Mouse (Mus musculus) hindbrain, embryonic 15.5 days (tissue): Measurements from ENCODE around the gene Erbb4. TPM values are rescaled to one million over a fixed set of nuclear protein-coding genes. Genes with fewer than 3 reads are reported as not detected.
A peak's percentile ranks its signal among the peaks of the same experiment; 100 is the strongest.

Source experiments
- ATAC-seq: fragments of 200-750 bp; cut with Nextera tagmentation; 2 replicates; pipeline ENCODE4 v1.8.0; 2017; ENCODE audit warnings: low read depth, moderate number of reproducible peaks, moderate TSS enrichment; ENCODE audit not compliant: low FRiP score
- H3K27ac ChIP-seq: fragments of 300-500 bp; sonication (generic); replicated peaks from 2 replicates; pipeline ENCODE4 v1.5.1; 2015; ENCODE audit warnings: mild to moderate bottlenecking, inconsistent platforms
- H3K27me3 ChIP-seq: fragments of 300-500 bp; sonication (generic); 2 replicates; pipeline ENCODE4 v1.6.1; 2015; ENCODE audit warnings: control low read depth, inconsistent platforms
- H3K36me3 ChIP-seq: fragments of 300-500 bp; sonication (generic); 2 replicates; pipeline ENCODE4 v1.6.1; 2015; ENCODE audit warnings: control low read depth, inconsistent platforms
- H3K4me1 ChIP-seq: fragments of 300-500 bp; sonication (generic); replicated peaks from 2 replicates; pipeline ENCODE4 v1.6.1; 2015; ENCODE audit warnings: control low read depth, inconsistent platforms
- H3K4me2 ChIP-seq: fragments of 300-500 bp; sonication (generic); 2 replicates; pipeline ENCODE4 v1.6.1; 2015; ENCODE audit warnings: moderate library complexity, mild to moderate bottlenecking, inconsistent platforms
- H3K4me3 ChIP-seq: fragments of 300-500 bp; sonication (generic); 2 replicates; pipeline ENCODE4 v1.5.1; 2015; ENCODE audit warnings: mild to moderate bottlenecking, inconsistent platforms
- H3K9ac ChIP-seq: fragments of 300-500 bp; sonication (generic); 2 replicates; pipeline ENCODE4 v1.6.1; 2015; ENCODE audit warnings: inconsistent platforms
- H3K9me3 ChIP-seq: fragments of 300-500 bp; sonication (generic); 2 replicates; pipeline ENCODE4 v1.6.1; 2016; ENCODE audit warnings: control low read depth, inconsistent platforms
- WGBS: fragments of 180-500 bp; shearing (Covaris S2); methylation state at CpG from one replicate; pipeline ENCODE4 v1.1.7; 2015; 5-methylcytosine and 5-hydroxymethylcytosine counted together
- polyA plus RNA-seq: library from polyadenylated mRNA; unstranded; fragments of >200 nt; fragmentation: Nextera tagmentation; extraction: Ambion mirVana; gene quantifications from 2 replicates; pipeline ENCODE4 v1.2.1, GENCODE M21; 2015

The Erbb4 gene
- polyA plus RNA-seq, 1 experiment from 2014 or later: 15.6 TPM

DNA sequence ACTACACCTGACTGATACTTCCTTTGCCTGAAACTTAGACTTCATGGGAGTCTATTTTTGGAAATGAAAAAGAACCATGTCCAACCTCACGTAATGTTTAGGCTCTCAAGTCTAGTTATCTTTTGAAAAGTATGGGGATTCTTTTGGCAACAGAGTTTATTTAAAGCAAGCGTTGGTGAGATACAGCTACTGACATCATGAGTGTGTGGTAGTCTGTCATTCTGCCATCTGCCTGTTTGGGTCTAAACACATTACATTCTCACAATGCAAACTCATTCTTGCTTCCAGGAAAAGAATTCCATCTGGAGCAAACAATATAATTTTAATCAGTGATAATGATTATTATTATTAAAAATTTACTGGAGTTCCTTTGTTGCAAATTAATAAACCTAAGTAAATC, 736.3 kb downstream of the Erbb4 start:
- no peak overlapping the region for H3K9ac ChIP-seq
- H3K27me3 ChIP-seq: no peaks in the 10 kb centered on the region
- no peak overlapping the region for H3K27ac ChIP-seq
- no peak overlapping the region for H3K4me2 ChIP-seq
- no peaks in the 10 kb centered on the region for H3K36me3 ChIP-seq
- no peaks in the 10 kb centered on the region for H3K9me3 ChIP-seq
- 89% methylated on average over 2 of the region's 2 CpGs for WGBS
- ATAC-seq: no peak
- no peak overlapping the region for H3K4me3 ChIP-seq
- no peaks in the 10 kb centered on the region for H3K4me1 ChIP-seq

DNA sequence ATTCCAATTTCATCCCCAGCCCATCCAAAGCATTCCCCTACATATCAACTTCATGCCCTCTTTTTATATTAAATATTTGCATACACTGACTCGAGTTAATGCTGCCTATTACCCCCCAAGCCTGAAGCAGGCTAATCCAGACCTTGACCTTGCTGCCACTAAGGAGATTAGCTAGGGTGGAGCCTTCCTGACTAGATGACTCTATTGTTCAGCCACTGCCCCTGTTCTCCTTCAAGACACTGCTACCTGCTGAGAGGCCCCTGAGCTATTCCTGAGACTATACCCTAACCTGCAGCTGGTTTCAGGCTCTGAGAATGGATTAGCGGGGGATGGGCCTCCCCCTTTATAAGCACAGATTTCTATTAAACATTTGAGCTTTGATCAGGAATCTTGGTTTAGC, 774.1 kb downstream of the Erbb4 start:
- H3K36me3 ChIP-seq: no peaks in the 10 kb centered on the region
- H3K4me1 ChIP-seq: no peaks in the 10 kb centered on the region
- 60% methylated on average over 2 of the region's 2 CpGs for WGBS

DNA sequence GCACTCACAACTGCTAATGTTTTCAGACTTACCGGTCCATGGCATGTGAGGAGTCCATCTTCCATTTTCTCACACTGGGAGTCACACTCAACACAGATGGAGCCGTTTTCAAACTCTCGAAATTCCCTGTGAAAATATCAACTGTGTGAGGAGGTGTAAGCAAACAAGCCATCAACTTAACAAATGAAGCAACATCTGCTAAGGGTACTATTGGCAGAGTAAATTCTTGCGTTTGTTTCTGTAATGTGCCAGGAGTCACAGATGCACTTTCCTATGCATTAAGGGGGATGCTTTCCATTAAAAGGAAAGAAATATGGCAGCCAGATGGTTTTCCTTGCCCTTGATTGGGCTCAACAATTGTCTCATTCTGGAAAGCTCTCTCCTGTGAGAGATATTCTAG, 802.0 kb downstream of the Erbb4 start:
- Histone ChIP-seq H3K27ac (no peak overlapping the region), H3K36me3 (no peaks in the 10 kb centered on the region), H3K9ac (no peak overlapping the region), H3K27me3 (no peaks in the 10 kb centered on the region), H3K4me1 (no peaks in the 10 kb centered on the region), H3K4me3 (no peak overlapping the region), H3K4me2 (no peak overlapping the region), H3K9me3 (no peaks in the 10 kb centered on the region)
- 74% methylated on average over 4 of the region's 4 CpGs for WGBS
- ATAC-seq: no peak

More for the DNA sequence above, 774.1 kb downstream of the Erbb4 start:
- no peaks in the 10 kb centered on the region for H3K27me3 ChIP-seq
- no peak overlapping the region for H3K4me2 ChIP-seq
- H3K4me3 ChIP-seq: no peak overlapping the region
- ATAC-seq: no peak
- H3K9ac ChIP-seq: no peak overlapping the region
- H3K27ac ChIP-seq: no peak overlapping the region
- H3K9me3 ChIP-seq: no peaks in the 10 kb centered on the region

DNA sequence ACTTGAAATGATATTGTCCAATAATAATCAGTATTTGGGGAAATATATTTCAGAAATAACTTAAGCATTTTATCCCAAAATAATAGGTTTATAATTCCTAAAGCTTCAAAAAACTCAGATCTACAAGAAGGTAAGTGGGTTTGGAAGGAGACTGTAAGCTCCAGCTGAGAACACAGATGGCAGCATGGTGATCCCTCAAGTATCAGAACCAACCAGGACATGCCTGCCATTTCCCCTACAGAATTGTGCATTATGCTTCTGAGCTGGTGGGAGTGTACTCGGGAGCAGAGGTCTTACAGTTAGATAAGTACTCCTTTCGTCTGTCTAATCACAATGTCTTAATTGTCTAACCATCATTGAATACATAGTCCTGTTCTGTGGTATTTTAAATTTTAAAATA, 823.4 kb downstream of the Erbb4 start:
- 70% methylated on average over 2 of the region's 2 CpGs for WGBS
- no peaks in the 10 kb centered on the region for H3K27me3 ChIP-seq
- no peak overlapping the region for H3K27ac ChIP-seq
- H3K9ac ChIP-seq: no peak overlapping the region
- no peaks in the 10 kb centered on the region for H3K36me3 ChIP-seq
- H3K4me2 ChIP-seq: no peak overlapping the region
- no peak for ATAC-seq
- H3K9me3 ChIP-seq: no peaks in the 10 kb centered on the region
- no peaks in the 10 kb centered on the region for H3K4me1 ChIP-seq
- no peak overlapping the region for H3K4me3 ChIP-seq

DNA sequence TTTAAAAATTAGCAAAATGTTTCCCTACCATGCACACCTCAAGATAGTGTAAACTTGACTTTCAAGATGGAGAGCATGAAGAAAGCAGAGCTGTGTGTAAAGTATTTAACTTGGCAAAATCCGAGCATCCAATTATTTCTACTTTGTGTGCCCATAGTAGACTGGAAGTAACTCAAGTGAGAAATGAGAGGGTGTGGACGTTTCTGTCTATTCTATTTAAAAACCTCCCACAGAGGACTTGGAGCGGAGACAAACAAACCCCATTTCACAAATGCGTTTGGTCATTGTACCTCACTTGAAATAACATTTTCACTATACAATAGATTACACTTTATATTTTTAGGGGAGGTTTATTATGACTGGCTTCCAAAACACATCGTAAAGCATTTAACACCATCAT, 832.0 kb downstream of the Erbb4 start:
- Histone ChIP-seq H3K9me3 (no peaks in the 10 kb centered on the region), H3K4me2 (no peak overlapping the region), H3K36me3 (no peaks in the 10 kb centered on the region), H3K9ac (no peak overlapping the region), H3K27me3 (no peaks in the 10 kb centered on the region), H3K4me3 (no peak overlapping the region), H3K27ac (no peak overlapping the region), H3K4me1 (no peaks in the 10 kb centered on the region)
- 49% methylated on average over 5 of the region's 5 CpGs for WGBS
- ATAC-seq: no peak

DNA sequence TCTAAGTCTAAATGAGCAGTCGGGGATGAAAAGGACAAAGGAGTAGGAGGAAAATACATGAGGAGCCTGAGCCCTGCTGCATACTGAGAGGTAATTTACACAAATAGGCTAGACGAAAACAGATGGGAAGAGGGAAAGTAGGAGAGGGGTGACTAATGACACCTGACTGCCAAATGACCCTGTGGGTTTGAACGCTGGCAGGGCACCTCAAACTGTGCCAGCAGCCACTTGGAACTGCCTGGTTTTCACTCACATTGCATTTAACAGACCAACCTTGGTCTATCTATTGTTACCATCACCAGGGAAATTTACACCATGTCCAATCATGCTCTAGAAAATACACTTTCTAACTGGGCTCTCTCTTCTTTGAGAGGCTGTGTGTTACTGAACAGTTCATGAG, 929.3 kb downstream of the Erbb4 start:
- Histone ChIP-seq H3K9ac (no peak overlapping the region), H3K4me1 (peaks cover 9% of the 10 kb centered on the region; the same call in 1 of the 2 replicates), H3K4me3 (no peak overlapping the region), H3K9me3 (no peaks in the 10 kb centered on the region), H3K4me2 (no peak overlapping the region), H3K27ac (peak overlapping the region; percentile 11; the same call in 1 of the 2 replicates), H3K27me3 (no peaks in the 10 kb centered on the region), H3K36me3 (no peaks in the 10 kb centered on the region)
- WGBS: 6% methylated on average over 3 of the region's 3 CpGs
- ATAC-seq: peak; percentile 90

DNA sequence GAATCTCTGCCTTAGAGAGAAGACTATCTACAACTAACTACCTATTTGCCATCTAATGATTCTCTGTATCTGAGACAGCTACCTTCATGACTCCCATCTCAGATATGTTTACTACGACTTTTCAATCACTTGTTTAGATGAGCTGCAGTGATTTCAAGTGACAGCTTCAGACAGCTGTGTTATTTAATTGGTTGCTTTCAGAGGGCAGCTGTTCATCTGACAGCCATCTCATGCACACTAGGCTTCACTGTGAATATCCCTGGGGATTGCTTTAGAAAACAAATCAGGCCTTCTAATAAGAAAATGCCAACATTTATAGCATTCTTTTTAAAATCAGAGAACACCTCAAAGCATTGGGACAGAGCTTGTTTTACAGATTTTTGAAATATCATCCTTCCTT, 952.6 kb downstream of the Erbb4 start:
- WGBS: 41% methylated on average over 1 of the region's 1 CpGs
- H3K27me3 ChIP-seq: no peaks in the 10 kb centered on the region
- ATAC-seq: no peak

DNA sequence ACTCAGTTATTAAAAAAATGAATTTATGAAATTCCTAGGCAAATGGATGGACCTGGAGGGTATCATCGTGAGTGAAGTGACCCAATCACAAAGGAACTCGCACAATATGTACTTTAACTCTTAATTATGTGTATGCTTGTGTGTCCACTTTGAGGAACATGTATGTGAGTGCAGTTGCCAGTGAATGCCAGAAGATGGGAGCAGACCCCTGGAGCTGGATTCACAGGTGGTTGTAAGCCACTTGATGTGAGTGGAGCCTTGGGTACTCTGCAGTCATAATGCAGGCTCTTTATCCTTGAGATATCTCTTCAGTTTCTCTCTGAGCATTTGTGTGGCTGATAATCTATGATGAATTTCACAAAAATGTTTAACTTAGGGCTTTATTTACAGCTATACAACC, 957.3 kb downstream of the Erbb4 start:
- Histone ChIP-seq H3K4me1 (no peaks in the 10 kb centered on the region), H3K9ac (no peak overlapping the region), H3K4me3 (no peak overlapping the region), H3K9me3 (no peaks in the 10 kb centered on the region), H3K4me2 (no peak overlapping the region), H3K27ac (no peak overlapping the region), H3K36me3 (no peaks in the 10 kb centered on the region), H3K27me3 (no peaks in the 10 kb centered on the region)
- 92% methylated on average over 2 of the region's 2 CpGs for WGBS
- no peak for ATAC-seq

More for the DNA sequence above, 952.6 kb downstream of the Erbb4 start:
- Histone ChIP-seq H3K27ac (no peak overlapping the region), H3K9ac (no peak overlapping the region), H3K36me3 (no peaks in the 10 kb centered on the region), H3K9me3 (no peaks in the 10 kb centered on the region), H3K4me1 (no peaks in the 10 kb centered on the region), H3K4me2 (no peak overlapping the region), H3K4me3 (no peak overlapping the region)

DNA sequence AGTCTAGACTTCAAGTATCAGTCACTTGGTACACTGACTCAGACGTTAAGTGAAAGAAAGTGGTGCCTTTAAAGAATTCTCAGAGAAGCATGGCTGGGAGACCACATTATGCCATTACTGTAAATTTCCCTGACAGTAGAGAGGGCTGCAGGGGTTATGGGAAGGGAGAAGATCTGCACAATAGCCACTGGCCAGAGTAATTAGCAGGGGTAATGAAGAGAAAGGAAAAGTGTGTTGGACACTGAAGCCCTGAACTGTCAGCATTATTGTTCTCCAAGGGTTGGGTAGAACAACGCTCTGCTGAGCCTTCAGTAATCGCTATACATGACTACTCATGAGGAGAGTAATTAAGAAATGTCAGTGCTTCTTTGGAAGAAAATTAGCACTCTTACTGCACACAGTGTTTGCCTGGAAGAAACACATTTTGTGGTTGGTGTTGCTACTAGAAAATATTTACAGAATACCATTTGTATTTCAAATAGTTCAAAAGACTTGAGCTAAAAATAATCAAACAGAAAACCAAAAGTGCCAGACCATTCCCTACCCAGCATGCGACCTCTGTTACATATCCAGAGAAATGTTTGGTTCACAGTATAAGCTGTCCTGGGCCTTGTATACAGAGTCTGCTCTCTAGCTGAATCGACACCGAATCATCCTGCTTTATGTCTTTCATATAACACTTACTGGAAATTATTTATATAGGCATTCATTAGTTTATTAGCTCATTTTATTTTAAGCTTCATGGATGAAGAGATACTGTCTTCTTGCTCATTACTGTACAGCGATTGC, 965.1 kb downstream of the Erbb4 start:
- Histone ChIP-seq H3K9ac (no peak overlapping the region), H3K4me3 (no peak overlapping the region), H3K36me3 (no peaks in the 10 kb centered on the region), H3K27me3 (no peaks in the 10 kb centered on the region), H3K27ac (no peak overlapping the region), H3K9me3 (no peaks in the 10 kb centered on the region), H3K4me2 (no peak overlapping the region), H3K4me1 (peaks cover 4% of the 10 kb centered on the region; the same call in 1 of the 2 replicates)
- 46% methylated on average over 7 of the region's 7 CpGs for WGBS
- peak; percentile 51 for ATAC-seq

DNA sequence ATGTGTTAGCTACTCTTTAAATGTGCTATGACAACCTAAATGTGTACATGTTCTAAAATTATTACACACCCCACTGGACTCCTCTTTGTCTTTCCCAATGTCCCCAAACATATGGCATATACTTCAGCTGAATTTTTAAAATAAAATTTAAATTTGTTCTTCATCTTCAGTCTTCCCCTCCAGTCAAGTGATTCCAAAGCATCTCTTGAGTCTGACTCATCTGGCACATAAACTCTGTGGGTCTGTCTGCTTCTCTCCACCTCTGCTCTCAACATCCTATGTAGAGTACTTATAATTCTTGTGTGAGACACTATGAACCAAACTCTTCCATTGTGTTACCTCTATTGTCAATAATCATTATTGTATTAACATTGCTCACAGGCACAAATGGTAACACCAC, 972.9 kb downstream of the Erbb4 start:
- H3K27me3 ChIP-seq: no peaks in the 10 kb centered on the region
- H3K4me2 ChIP-seq: no peak overlapping the region
- no peaks in the 10 kb centered on the region for H3K4me1 ChIP-seq
- ATAC-seq: no peak
- H3K36me3 ChIP-seq: no peaks in the 10 kb centered on the region
- no peak overlapping the region for H3K27ac ChIP-seq
- no peaks in the 10 kb centered on the region for H3K9me3 ChIP-seq
- H3K4me3 ChIP-seq: no peak overlapping the region
- H3K9ac ChIP-seq: no peak overlapping the region

DNA sequence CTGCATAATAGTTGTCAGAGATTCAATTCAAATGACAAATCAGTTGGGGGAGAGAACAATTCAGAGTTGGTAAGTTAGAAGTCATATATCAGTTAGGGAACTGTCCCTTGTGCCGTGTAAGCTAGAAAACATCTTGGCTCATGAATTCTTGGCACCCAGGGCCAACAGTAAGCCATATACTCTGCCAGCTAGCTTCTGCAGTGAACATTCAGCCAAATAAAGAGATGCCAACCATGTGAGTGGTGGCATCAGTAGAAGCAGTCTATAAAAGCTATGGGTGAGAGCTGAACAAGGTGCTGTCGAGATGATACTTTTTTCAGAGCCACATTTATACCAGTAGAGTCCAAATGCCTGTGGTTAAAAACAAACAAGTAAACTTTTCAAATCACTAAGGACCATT, 973.4 kb downstream of the Erbb4 start:
- no peaks in the 10 kb centered on the region for H3K36me3 ChIP-seq
- no peaks in the 10 kb centered on the region for H3K27me3 ChIP-seq
- H3K27ac ChIP-seq: no peak overlapping the region
- H3K4me2 ChIP-seq: no peak overlapping the region
- no peak overlapping the region for H3K9ac ChIP-seq
- no peaks in the 10 kb centered on the region for H3K4me1 ChIP-seq
- ATAC-seq: no peak
- no peak overlapping the region for H3K4me3 ChIP-seq
- 70% methylated on average over 2 of the region's 2 CpGs for WGBS
- no peaks in the 10 kb centered on the region for H3K9me3 ChIP-seq

DNA sequence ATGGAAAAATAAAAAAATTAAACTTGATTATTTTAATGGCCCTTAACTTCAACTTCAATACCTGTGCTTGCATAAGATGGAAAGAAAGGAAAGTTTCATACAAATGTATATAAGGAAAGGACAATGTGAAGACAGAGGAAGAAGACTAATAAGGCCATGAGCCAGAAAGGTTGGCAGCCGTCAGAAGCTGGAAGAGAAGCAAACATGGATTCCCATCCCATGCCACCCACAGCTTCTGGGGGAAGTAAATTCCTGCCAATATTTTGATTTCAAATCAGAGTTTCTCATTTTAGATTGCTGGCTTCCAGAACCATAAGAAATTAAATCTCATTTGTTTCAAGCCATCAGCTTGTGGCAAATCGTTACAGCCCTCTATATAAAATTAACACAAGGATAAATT, 984.3 kb downstream of the Erbb4 start:
- H3K27ac ChIP-seq: no peak overlapping the region
- H3K4me2 ChIP-seq: no peak overlapping the region
- peaks cover 3% of the 10 kb centered on the region; the same call in 1 of the 2 replicates for H3K4me1 ChIP-seq
- no peaks in the 10 kb centered on the region for H3K36me3 ChIP-seq
- no peak for ATAC-seq
- H3K9me3 ChIP-seq: no peaks in the 10 kb centered on the region
- WGBS: 80% methylated on average over 2 of the region's 2 CpGs
- no peaks in the 10 kb centered on the region for H3K27me3 ChIP-seq
- no peak overlapping the region for H3K4me3 ChIP-seq
- no peak overlapping the region for H3K9ac ChIP-seq

DNA sequence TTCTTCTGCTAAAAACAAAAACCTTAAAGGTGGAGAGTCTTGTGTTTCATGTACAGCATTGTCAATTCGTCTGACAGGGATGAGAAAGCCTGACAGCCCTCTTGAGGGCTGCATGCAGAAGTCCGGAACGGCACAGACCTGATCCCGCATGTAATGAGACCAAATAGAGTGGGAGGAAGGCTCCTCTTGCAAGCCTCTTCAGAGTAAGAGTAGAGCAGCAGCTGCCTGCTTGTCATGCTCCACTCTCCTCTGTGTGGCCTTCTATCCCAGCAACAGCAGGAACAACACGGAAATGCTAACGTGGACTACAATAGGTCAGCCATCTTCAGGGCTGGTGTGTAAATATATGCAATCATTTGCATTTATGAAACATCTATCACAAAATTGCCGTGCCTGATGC, 987.5 kb downstream of the Erbb4 start:
- H3K4me1 ChIP-seq: peaks cover 3% of the 10 kb centered on the region; the same call in 1 of the 2 replicates
- no peak overlapping the region for H3K9ac ChIP-seq
- 28% methylated on average over 7 of the region's 7 CpGs for WGBS
- H3K27ac ChIP-seq: 0 out of 2 replicates have a peak overlapping the region, but pooled peaks have one; percentile 38
- no peak overlapping the region for H3K4me2 ChIP-seq
- no peaks in the 10 kb centered on the region for H3K27me3 ChIP-seq
- ATAC-seq: no peak
- no peaks in the 10 kb centered on the region for H3K36me3 ChIP-seq
- no peak overlapping the region for H3K4me3 ChIP-seq
- H3K9me3 ChIP-seq: no peaks in the 10 kb centered on the region
